Mouse (Mus musculus): ENCODE data around the gene Trpv1.

DNA sequence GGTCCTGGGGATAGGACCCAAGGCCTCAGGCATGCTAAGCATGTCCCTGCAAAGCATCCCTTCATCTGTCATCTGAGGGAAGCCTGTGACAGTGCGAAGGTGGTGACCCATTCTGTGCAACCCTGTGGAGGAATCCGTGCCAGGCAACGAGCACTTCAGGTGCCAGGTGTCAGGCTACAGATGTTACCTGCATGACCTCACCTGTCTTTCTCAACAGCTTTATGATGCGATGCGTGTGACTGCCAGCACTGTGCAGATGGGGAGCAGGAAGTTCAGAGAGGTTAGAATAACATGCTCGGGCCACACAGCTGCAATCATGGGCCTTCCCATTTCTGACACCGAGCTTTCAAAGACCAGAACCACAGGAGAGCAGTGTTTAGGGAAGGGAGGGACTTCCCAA, 28.9 kb upstream of the Trpv1 start:
- TF ChIP-seq USF1 (IDR thresholded peaks at IDR 0.05; ENCODE audit: low read depth) (no peak), MYOD1 (IDR thresholded peaks at IDR 0.05; ENCODE audit: control insufficient read depth, insufficient read length, low read depth) (no peak), CTCF (IDR thresholded peaks at IDR 0.05; ENCODE audit: control insufficient read depth, insufficient read depth, insufficient read length) (no peak), FOSL1 (IDR thresholded peaks at IDR 0.05; ENCODE audit: insufficient read depth, low read length, poor library complexity, severe bottlenecking) (no peak), MAX (IDR thresholded peaks at IDR 0.05) (no peak), CEBPB (IDR thresholded peaks at IDR 0.05; ENCODE audit: low read depth) (no peak), MYOG (IDR thresholded peaks at IDR 0.05; ENCODE audit: control insufficient read depth, extremely low read depth, insufficient read length) (no peak)

Data from C2C12 (cell line).